ENCODE assay signal across 9 mouse cellular contexts in genomic region chr9:37030347-37031213, GRCm38 (mm10).
DNase-seq lines count a peak whose midpoint lies in the region; ATAC-seq and TF ChIP-seq lines count a peak whose summit lies in the region.
"Had no signal": no experiment of that assay in that cellular context is flagged by ENCODE, and none has a peak within 500 bp of the region (broad histone marks: within the 10 kb centered on the region; RNA-seq: fewer than 3 reads in every experiment).

No protein-coding gene starts in this region.

- H3K27ac ChIP-seq in heart, embryonic 13.5 days (replicated peaks): no peak overlapping the region; the same call in 1 of the 2 replicates
- H3K27ac ChIP-seq in embryonic facial prominence, embryonic 10.5 days (replicated peaks): peak overlapping the region; percentile 68
- H3K27ac ChIP-seq in hindbrain, embryonic 16.5 days (ENCODE audit: low read depth, low read length): peak overlapping the region; percentile 33
- 0 out of 2 replicates have a peak overlapping the region, but pooled peaks have one; percentile 11 for H3K27ac ChIP-seq in neural tube, embryonic 12.5 days
- no peak overlapping the region for H3K27ac ChIP-seq in layer of hippocampus, adult 2 months

- peaks cover 18% of the 10 kb centered on the region for H3K27me3 ChIP-seq in heart, embryonic 13.5 days (replicated peaks)
- no peaks in the 10 kb centered on the region for H3K27me3 ChIP-seq in embryonic facial prominence, embryonic 10.5 days (replicated peaks; ENCODE audit: low read depth, poor library complexity, severe bottlenecking)
- no peaks in the 10 kb centered on the region for H3K27me3 ChIP-seq in hindbrain, embryonic 16.5 days (replicated peaks; ENCODE audit: control insufficient read depth, insufficient read depth, low read length)
- H3K27me3 ChIP-seq in neural tube, embryonic 12.5 days (replicated peaks): no peaks in the 10 kb centered on the region

- H3K4me1 ChIP-seq in heart, embryonic 13.5 days: peaks cover 20% of the 10 kb centered on the region
- peaks cover 67% of the 10 kb centered on the region for H3K4me1 ChIP-seq in embryonic facial prominence, embryonic 10.5 days
- peaks cover 16% of the 10 kb centered on the region for H3K4me1 ChIP-seq in hindbrain, embryonic 16.5 days (ENCODE audit: control insufficient read depth, insufficient read depth, low read depth, low read length)
- H3K4me1 ChIP-seq in neural tube, embryonic 12.5 days: peaks cover 63% of the 10 kb centered on the region

- H3K36me3 ChIP-seq in heart, embryonic 13.5 days: no peaks in the 10 kb centered on the region
- peaks cover 11% of the 10 kb centered on the region for H3K36me3 ChIP-seq in embryonic facial prominence, embryonic 10.5 days (replicated peaks)
- no peaks in the 10 kb centered on the region for H3K36me3 ChIP-seq in hindbrain, embryonic 16.5 days (ENCODE audit: control insufficient read depth, insufficient read depth, low read length)
- no peaks in the 10 kb centered on the region for H3K36me3 ChIP-seq in neural tube, embryonic 12.5 days

- no peak overlapping the region for H3K4me2 ChIP-seq in heart, embryonic 13.5 days
- no peak overlapping the region for H3K4me2 ChIP-seq in hindbrain, embryonic 16.5 days (ENCODE audit: low read length)
- H3K4me2 ChIP-seq in neural tube, embryonic 12.5 days (replicated peaks): peak overlapping the region; percentile 10; the same call in 1 of the 2 replicates

- no peak for DNase-seq in heart, adult 9 months (ENCODE audit: low spot score in 2 of 2)
- peak; percentile 85 for DNase-seq in embryonic facial prominence, embryonic 10.5 days (ENCODE audit: low spot score)
- no peak for DNase-seq in layer of hippocampus, adult 2 months (ENCODE audit: low spot score in 2 of 2)
- DNase-seq in layer of hippocampus, adult 8-10 months (ENCODE audit: low spot score in 2 of 2): no peak
- DNase-seq: kidney, adult 11 months had no signal

- ATAC-seq in heart, embryonic 13.5 days (ENCODE audit: extremely low read depth, insufficient number of reproducible peaks, low FRiP score, low TSS enrichment): no peak
- ATAC-seq in hindbrain, embryonic 16.5 days: peak; percentile 22; the same call in 1 of the 2 replicates
- 0 out of 2 replicates have a peak, but pooled peaks have one; percentile 15 for ATAC-seq in neural tube, embryonic 12.5 days (ENCODE audit: low FRiP score, low read depth)
- no peak for ATAC-seq in frontal cortex, adult (ENCODE audit: low TSS enrichment)

- H3K9ac ChIP-seq in heart, embryonic 13.5 days: 0 out of 2 replicates have a peak overlapping the region, but pooled peaks have one; percentile 37
- H3K9ac ChIP-seq in hindbrain, embryonic 16.5 days (ENCODE audit: low read depth, low read length): 0 out of 2 replicates have a peak overlapping the region, but pooled peaks have one; percentile 30
- H3K9ac ChIP-seq in neural tube, embryonic 12.5 days: no peak overlapping the region

- no peaks in the 10 kb centered on the region for H3K9me3 ChIP-seq in heart, embryonic 13.5 days
- H3K9me3 ChIP-seq in embryonic facial prominence, embryonic 10.5 days: peaks cover 3% of the 10 kb centered on the region; the same call in 1 of the 2 replicates
- no peaks in the 10 kb centered on the region for H3K9me3 ChIP-seq in hindbrain, embryonic 16.5 days (ENCODE audit: control insufficient read depth, low read length)
- H3K9me3 ChIP-seq in neural tube, embryonic 12.5 days: no peaks in the 10 kb centered on the region

- H3K4me3 ChIP-seq in heart, embryonic 13.5 days: no peak overlapping the region
- H3K4me3 ChIP-seq in embryonic facial prominence, embryonic 10.5 days: peak overlapping the region; percentile 15; the same call in 1 of the 2 replicates
- no peak overlapping the region for H3K4me3 ChIP-seq in hindbrain, embryonic 16.5 days (ENCODE audit: low read length)
- no peak overlapping the region for H3K4me3 ChIP-seq in neural tube, embryonic 12.5 days
- no peak overlapping the region for H3K4me3 ChIP-seq in layer of hippocampus, adult 2 months

- WGBS in heart, embryonic 13.5 days: 15% methylated on average over 9 of the region's 9 CpGs
- 20% methylated on average over 9 of the region's 9 CpGs for WGBS in embryonic facial prominence, embryonic 10.5 days
- 39% methylated on average over 9 of the region's 9 CpGs for WGBS in hindbrain, embryonic 16.5 days
- WGBS in neural tube, embryonic 12.5 days: 37% methylated on average over 9 of the region's 9 CpGs

- TF ChIP-seq CTCF in layer of hippocampus, adult 2 months (conservative IDR thresholded peaks at IDR 0.05): no peak

Comparison
In these comparisons a context has a peak if more than half of its experiments do, and no peak if none do; other contexts are left out.
1. ATAC-seq: peak in hindbrain, embryonic 16.5 days (single experiment) and neural tube, embryonic 12.5 days (single experiment); none in heart, embryonic 13.5 days (single experiment) and frontal cortex, adult (single experiment).
2. H3K27ac ChIP-seq: peak in embryonic facial prominence, embryonic 10.5 days (single experiment), hindbrain, embryonic 16.5 days (single experiment) and neural tube, embryonic 12.5 days (single experiment); none in heart, embryonic 13.5 days (single experiment) and layer of hippocampus, adult 2 months (single experiment).